Mouse (Mus musculus): ENCODE results near the gene Dusp12.

DNA sequence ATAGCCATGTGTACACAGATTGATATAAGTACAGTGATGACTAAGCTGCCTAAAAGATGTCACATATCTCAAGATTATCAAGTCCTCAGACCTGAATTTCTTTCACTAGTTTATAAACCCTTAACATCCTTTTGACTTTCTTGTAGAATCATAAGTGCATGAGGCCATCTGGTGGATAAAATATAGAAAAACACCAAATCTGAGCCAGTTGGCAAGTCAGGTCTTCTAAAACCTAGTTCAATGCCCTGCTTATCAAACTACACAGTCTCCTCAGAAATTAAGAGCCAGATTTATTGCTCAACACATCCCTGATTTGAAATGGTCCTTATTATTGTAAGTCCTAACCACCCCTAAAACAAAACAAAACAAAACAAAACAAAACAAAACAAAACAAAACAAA lies 45.7 kb downstream of the Dusp12 start:
- TF ChIP-seq CTCF (conservative IDR thresholded peaks at IDR 0.05; ENCODE audit: insufficient read depth, insufficient read length, low read depth, low read length), result 0 out of 2 replicates have a peak, but pooled peaks have one; percentile 16
- TF ChIP-seq POLR2A (IDR thresholded peaks at IDR 0.05; ENCODE audit: low read depth, low read length), result no peak

Measured in kidney, adult 2 months (tissue).